Mouse (Mus musculus) limb, embryonic 13.5 days (tissue): ENCODE results near the gene Dnajb1. TPM values are rescaled to one million over a fixed set of nuclear protein-coding genes. Genes with fewer than 3 reads are reported as not detected.

Experiments used
- ATAC-seq: fragments of 200-750 bp; cut with Nextera tagmentation; 2 replicates; pipeline ENCODE4 v1.8.0; 2017; ENCODE audit warnings: low read depth, moderate number of reproducible peaks, moderate TSS enrichment; ENCODE audit not compliant: low FRiP score
- H3K27ac ChIP-seq: fragments of 300-500 bp; sonication (generic); 2 replicates; pipeline ENCODE4 v1.5.1; 2015; ENCODE audit warnings: inconsistent platforms, mild to moderate bottlenecking, moderate library complexity
- H3K27me3 ChIP-seq: fragments of 300-500 bp; sonication (generic); 2 replicates; pipeline ENCODE4 v1.6.1; 2015; ENCODE audit warnings: mild to moderate bottlenecking, inconsistent platforms
- H3K36me3 ChIP-seq: fragments of 300-500 bp; sonication (generic); 2 replicates; pipeline ENCODE4 v1.6.1; 2015; ENCODE audit warnings: inconsistent platforms, mild to moderate bottlenecking, moderate library complexity
- H3K4me1 ChIP-seq: fragments of 300-500 bp; sonication (generic); 2 replicates; pipeline ENCODE4 v1.6.1; 2015; ENCODE audit warnings: inconsistent platforms
- H3K4me2 ChIP-seq: fragments of 300-500 bp; sonication (generic); replicated peaks from 2 replicates; pipeline ENCODE4 v1.6.1; 2015; ENCODE audit warnings: inconsistent platforms, mild to moderate bottlenecking, moderate library complexity
- H3K4me3 ChIP-seq: fragments of 300-500 bp; sonication (generic); 2 replicates; pipeline ENCODE4 v1.5.1; 2015; ENCODE audit warnings: moderate library complexity, mild to moderate bottlenecking, inconsistent platforms
- H3K9ac ChIP-seq: fragments of 300-500 bp; sonication (generic); 2 replicates; pipeline ENCODE4 v1.6.1; 2015; ENCODE audit warnings: mild to moderate bottlenecking, inconsistent platforms
- H3K9me3 ChIP-seq: fragments of 300-500 bp; sonication (generic); 2 replicates; pipeline ENCODE4 v1.6.1; 2016; ENCODE audit warnings: inconsistent platforms
- WGBS: fragments of 180-500 bp; shearing (Covaris S2); methylation state at CpG from one replicate; pipeline ENCODE4 v1.1.7; 2015; 5-methylcytosine and 5-hydroxymethylcytosine counted together
- polyA plus RNA-seq: library from polyadenylated mRNA; unstranded; fragments of >200 nt; fragmentation: Nextera tagmentation; extraction: Ambion mirVana; gene quantifications from 2 replicates; pipeline ENCODE4 v1.2.1, GENCODE M21; 2015

Gene Dnajb1
- polyA plus RNA-seq, 1 experiment from 2014 or later = 72.5 TPM

- Histone ChIP-seq H3K4me1 (peaks cover 8% of the 10 kb centered on the region; the same call in 1 of the 2 replicates), H3K36me3 (no peaks in the 10 kb centered on the region), H3K4me3 (no peak overlapping the region), H3K4me2 (no peak overlapping the region), H3K27me3 (no peaks in the 10 kb centered on the region), H3K9me3 (no peaks in the 10 kb centered on the region), H3K27ac (peak overlapping the region; percentile 52; the same call in 1 of the 2 replicates), H3K9ac (no peak overlapping the region)
- 81% methylated on average over 9 of the region's 9 CpGs for WGBS
- ATAC-seq = peak; percentile 24; the same call in 1 of the 2 replicates
These were observed 11.7 kb downstream of the Dnajb1 start for GRCm38 (mm10) chr8:83619568-83620285.

- WGBS = 48% methylated on average over 15 of the region's 15 CpGs
- no peak for ATAC-seq
These were observed 13.8 kb downstream of the Dnajb1 start for GRCm38 (mm10) chr8:83621691-83622388.

GRCm38 (mm10) chr8:83622389-83622989, 14.5 kb downstream of the Dnajb1 start:
- Histone ChIP-seq H3K4me1 (peaks cover 8% of the 10 kb centered on the region; the same call in 1 of the 2 replicates), H3K9ac (peak overlapping the region; percentile 65), H3K36me3 (no peaks in the 10 kb centered on the region), H3K4me2 (peak overlapping the region; percentile 81), H3K27ac (no peak overlapping the region), H3K4me3 (peak overlapping the region; percentile 43), H3K27me3 (no peaks in the 10 kb centered on the region), H3K9me3 (no peaks in the 10 kb centered on the region)
- 12% methylated on average over 23 of the region's 23 CpGs for WGBS
- peak; percentile 90 for ATAC-seq

More at GRCm38 (mm10) chr8:83621691-83622388, 13.8 kb downstream of the Dnajb1 start:
- Histone ChIP-seq H3K4me3 (peak overlapping the region; percentile 43), H3K9me3 (no peaks in the 10 kb centered on the region), H3K36me3 (no peaks in the 10 kb centered on the region), H3K27me3 (no peaks in the 10 kb centered on the region), H3K4me2 (peak overlapping the region; percentile 81), H3K4me1 (peaks cover 8% of the 10 kb centered on the region; the same call in 1 of the 2 replicates), H3K27ac (no peak overlapping the region), H3K9ac (peak overlapping the region; percentile 65)

DNA sequence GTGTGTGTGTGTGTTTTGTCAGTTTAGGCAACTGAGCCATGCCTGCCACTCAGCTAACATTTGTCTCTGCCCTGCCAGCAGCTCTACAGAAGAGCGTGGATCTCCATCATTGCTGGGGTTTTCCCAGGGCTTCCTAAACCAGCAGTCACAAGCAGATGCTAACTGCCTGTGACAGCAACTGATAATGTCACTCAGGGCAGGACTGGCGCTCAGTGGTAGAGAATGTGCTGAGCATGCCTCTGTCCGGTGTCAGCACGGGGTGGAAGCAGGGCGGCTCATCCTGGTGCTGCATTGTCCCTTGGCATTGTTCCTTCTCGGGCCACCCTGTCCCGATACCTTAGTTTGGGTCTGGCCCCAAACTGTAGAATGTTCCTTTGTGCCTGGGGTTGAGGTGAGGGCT, 15.6 kb downstream of the Dnajb1 start:
- Histone ChIP-seq H3K4me1 (peaks cover 8% of the 10 kb centered on the region; the same call in 1 of the 2 replicates), H3K4me2 (no peak overlapping the region), H3K36me3 (no peaks in the 10 kb centered on the region), H3K9me3 (no peaks in the 10 kb centered on the region), H3K9ac (no peak overlapping the region), H3K4me3 (no peak overlapping the region), H3K27ac (no peak overlapping the region), H3K27me3 (no peaks in the 10 kb centered on the region)
- ATAC-seq = no peak
- 83% methylated on average over 7 of the region's 7 CpGs for WGBS

- 49% methylated on average over 3 of the region's 3 CpGs for WGBS
- Histone ChIP-seq H3K9ac (no peak overlapping the region), H3K36me3 (no peaks in the 10 kb centered on the region), H3K27ac (no peak overlapping the region), H3K4me1 (peaks cover 8% of the 10 kb centered on the region; the same call in 1 of the 2 replicates), H3K9me3 (no peaks in the 10 kb centered on the region), H3K27me3 (no peaks in the 10 kb centered on the region), H3K4me3 (no peak overlapping the region), H3K4me2 (no peak overlapping the region)
- no peak for ATAC-seq
These were observed 16.7 kb downstream of the Dnajb1 start for GRCm38 (mm10) chr8:83624739-83625138.

- H3K27me3 ChIP-seq = no peaks in the 10 kb centered on the region
- peaks cover 5% of the 10 kb centered on the region; the same call in 1 of the 2 replicates for H3K4me1 ChIP-seq
- H3K9me3 ChIP-seq = no peaks in the 10 kb centered on the region
- WGBS = 86% methylated on average over 6 of the region's 6 CpGs
- no peak overlapping the region for H3K4me2 ChIP-seq
- H3K4me3 ChIP-seq = no peak overlapping the region
- H3K36me3 ChIP-seq = no peaks in the 10 kb centered on the region
- ATAC-seq = no peak
- H3K9ac ChIP-seq = no peak overlapping the region
- no peak overlapping the region for H3K27ac ChIP-seq
These were observed 17.8 kb downstream of the Dnajb1 start for GRCm38 (mm10) chr8:83625676-83626299.

GRCm38 (mm10) chr8:83632083-83632707, 24.2 kb downstream of the Dnajb1 start:
- Histone ChIP-seq H3K27me3 (no peaks in the 10 kb centered on the region), H3K4me2 (no peak overlapping the region), H3K9ac (no peak overlapping the region), H3K9me3 (peaks cover 6% of the 10 kb centered on the region; the same call in 1 of the 2 replicates), H3K4me3 (no peak overlapping the region), H3K4me1 (no peaks in the 10 kb centered on the region), H3K36me3 (no peaks in the 10 kb centered on the region), H3K27ac (no peak overlapping the region)
- WGBS = 83% methylated on average over 7 of the region's 7 CpGs
- ATAC-seq = no peak

DNA sequence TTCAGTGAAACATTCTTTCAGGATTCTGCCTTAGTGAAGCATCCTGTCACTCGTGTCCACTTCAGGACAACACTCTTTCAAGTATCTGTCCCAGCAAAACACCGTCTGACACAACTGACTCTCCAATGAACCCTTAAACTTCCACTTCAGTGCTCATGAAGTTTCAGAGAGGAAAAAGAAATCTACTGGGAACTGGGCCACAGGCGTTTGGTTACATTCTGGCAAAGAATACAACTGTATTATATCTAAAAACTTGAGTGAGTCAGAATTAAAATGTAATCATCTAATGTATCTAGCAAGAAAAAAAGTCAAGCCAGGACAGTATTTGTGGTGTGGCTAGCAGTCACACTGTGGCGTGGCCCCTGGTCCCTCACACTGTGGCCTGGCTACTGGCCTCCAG, 30.9 kb downstream of the Dnajb1 start:
- Histone ChIP-seq H3K4me1 (no peaks in the 10 kb centered on the region), H3K27me3 (no peaks in the 10 kb centered on the region), H3K9ac (no peak overlapping the region), H3K9me3 (peaks cover 6% of the 10 kb centered on the region; the same call in 1 of the 2 replicates), H3K27ac (no peak overlapping the region), H3K36me3 (no peaks in the 10 kb centered on the region), H3K4me3 (no peak overlapping the region), H3K4me2 (no peak overlapping the region)
- ATAC-seq = no peak
- WGBS = 79% methylated on average over 4 of the region's 4 CpGs

DNA sequence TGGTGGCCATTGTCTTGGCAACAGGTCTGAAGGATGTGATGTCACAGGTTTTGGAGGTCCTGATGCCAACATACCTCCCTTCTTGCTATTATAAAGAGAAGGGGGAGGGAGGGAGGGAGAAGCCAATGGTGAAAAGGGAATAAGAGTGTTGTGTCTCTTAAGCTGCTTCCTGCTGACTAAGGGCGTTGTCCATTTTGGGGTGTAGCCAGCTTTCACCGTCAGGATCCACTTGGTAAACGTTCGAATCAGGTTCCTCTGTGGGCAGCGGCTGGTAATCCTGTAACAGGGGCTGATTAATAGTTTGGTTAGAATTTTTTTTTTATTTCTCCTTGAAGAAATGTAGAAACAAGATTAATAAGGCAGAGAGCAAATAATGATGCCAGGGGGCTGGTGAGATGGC, 31.7 kb downstream of the Dnajb1 start:
- no peaks in the 10 kb centered on the region for H3K36me3 ChIP-seq
- no peak overlapping the region for H3K4me3 ChIP-seq
- no peaks in the 10 kb centered on the region for H3K4me1 ChIP-seq
- peaks cover 6% of the 10 kb centered on the region; the same call in 1 of the 2 replicates for H3K9me3 ChIP-seq
- no peak overlapping the region for H3K4me2 ChIP-seq
- H3K27ac ChIP-seq = no peak overlapping the region
- ATAC-seq = no peak
- no peak overlapping the region for H3K9ac ChIP-seq
- WGBS = 73% methylated on average over 5 of the region's 5 CpGs
- no peaks in the 10 kb centered on the region for H3K27me3 ChIP-seq

DNA sequence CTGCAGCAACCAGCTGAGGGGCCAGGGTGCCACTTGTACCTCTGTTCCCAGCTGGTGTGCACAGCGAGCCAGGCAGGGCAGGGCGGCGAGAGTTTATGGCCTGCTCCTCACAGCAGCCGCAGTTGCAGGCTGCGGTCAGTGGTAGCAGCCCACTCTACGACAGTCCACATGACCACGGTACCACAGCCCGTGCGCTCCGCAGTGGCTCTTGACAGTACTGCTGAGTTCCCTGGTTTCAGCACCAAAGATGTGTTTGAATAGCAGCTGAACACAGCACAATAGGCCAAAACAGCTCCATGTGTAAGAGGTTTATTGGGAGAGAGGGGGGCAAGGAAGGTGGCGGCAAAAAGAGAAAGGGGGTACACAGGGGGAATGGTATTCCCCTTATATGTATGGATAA, 39.5 kb downstream of the Dnajb1 start:
- Histone ChIP-seq H3K27ac (no peak overlapping the region), H3K4me2 (no peak overlapping the region), H3K4me1 (peaks cover 7% of the 10 kb centered on the region; the same call in 1 of the 2 replicates), H3K36me3 (no peaks in the 10 kb centered on the region), H3K27me3 (no peaks in the 10 kb centered on the region), H3K4me3 (no peak overlapping the region), H3K9ac (no peak overlapping the region), H3K9me3 (no peaks in the 10 kb centered on the region)
- WGBS = 94% methylated on average over 11 of the region's 11 CpGs
- ATAC-seq = no peak

GRCm38 (mm10) chr8:83648031-83648430, 40.0 kb downstream of the Dnajb1 start:
- no peaks in the 10 kb centered on the region for H3K9me3 ChIP-seq
- no peak overlapping the region for H3K4me3 ChIP-seq
- H3K4me1 ChIP-seq = peaks cover 8% of the 10 kb centered on the region; the same call in 1 of the 2 replicates
- H3K36me3 ChIP-seq = no peaks in the 10 kb centered on the region
- H3K27ac ChIP-seq = no peak overlapping the region
- ATAC-seq = no peak
- H3K4me2 ChIP-seq = no peak overlapping the region
- no peaks in the 10 kb centered on the region for H3K27me3 ChIP-seq
- H3K9ac ChIP-seq = no peak overlapping the region
- 96% methylated on average over 4 of the region's 4 CpGs for WGBS
